Mouse (Mus musculus): ENCODE measurements around the gene Ptgs1.

Ptgs1 gene

GRCm38 (mm10) chr2:36252505-36252904 is 22.3 kb downstream of the Ptgs1 start:
- DNase-seq = no peak

GRCm38 (mm10) chr2:36254445-36254844 is 24.2 kb downstream of the Ptgs1 start:
- DNase-seq = no peak

- DNase-seq = no peak
These were observed 26.7 kb downstream of the Ptgs1 start for GRCm38 (mm10) chr2:36256931-36257330.

GRCm38 (mm10) chr2:36259382-36259781 is 29.2 kb downstream of the Ptgs1 start:
- DNase-seq = no peak

GRCm38 (mm10) chr2:36259798-36260540 is 29.7 kb downstream of the Ptgs1 start:
- DNase-seq = no peak

GRCm38 (mm10) chr2:36262025-36262424 is 31.8 kb downstream of the Ptgs1 start:
- DNase-seq = peak; percentile 78

- no peak for DNase-seq
These were observed 39.2 kb downstream of the Ptgs1 start for GRCm38 (mm10) chr2:36269458-36269857.

- DNase-seq = no peak
These were observed 40.0 kb downstream of the Ptgs1 start for GRCm38 (mm10) chr2:36270186-36270585.

- no peak for DNase-seq
These were observed 40.9 kb downstream of the Ptgs1 start for GRCm38 (mm10) chr2:36271085-36271484.

- DNase-seq = no peak
These were observed 42.2 kb downstream of the Ptgs1 start for GRCm38 (mm10) chr2:36272288-36272950.

GRCm38 (mm10) chr2:36276454-36276853 is 46.2 kb downstream of the Ptgs1 start:
- DNase-seq = peak; percentile 91

- no peak for DNase-seq
These were observed 48.5 kb downstream of the Ptgs1 start for GRCm38 (mm10) chr2:36278760-36279159.

GRCm38 (mm10) chr2:36281138-36281537 is 50.9 kb downstream of the Ptgs1 start:
- DNase-seq = no peak

GRCm38 (mm10) chr2:36282301-36282700 is 52.1 kb downstream of the Ptgs1 start:
- no peak for DNase-seq

Data from lung, postnatal 36 days (tissue).